Mouse (Mus musculus): ENCODE measurements around the gene Dnm2.

The Dnm2 gene

GRCm38 (mm10) chr9:21430724-21431123 is 6.0 kb downstream of the Dnm2 start:
- DNase-seq (ENCODE audit: low spot score) = no peak

GRCm38 (mm10) chr9:21432066-21432465 is 7.4 kb downstream of the Dnm2 start:
- DNase-seq (ENCODE audit: low spot score) = no peak

- DNase-seq (ENCODE audit: low spot score) = no peak
Observed at GRCm38 (mm10) chr9:21433766-21434165, 9.1 kb downstream of the Dnm2 start.

DNA sequence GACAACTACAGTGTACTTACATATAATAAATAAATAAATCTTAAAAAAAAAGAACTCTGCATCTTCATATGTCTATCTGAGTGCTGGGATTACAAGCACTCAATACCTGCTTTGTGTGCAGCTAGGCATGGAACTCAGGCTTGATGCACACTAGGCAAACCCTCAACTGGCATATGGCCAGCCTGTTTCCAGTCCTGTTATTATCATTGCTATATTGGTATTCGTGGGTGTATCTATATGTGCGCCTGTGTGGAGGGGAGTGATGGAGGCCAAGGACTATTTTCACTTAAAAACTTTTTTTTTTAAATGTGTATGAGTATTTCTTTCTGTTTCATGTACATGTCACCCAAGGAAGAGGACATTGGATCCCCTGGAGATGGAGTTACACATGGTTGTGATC is 9.7 kb downstream of the Dnm2 start:
- DNase-seq (ENCODE audit: low spot score) = no peak

GRCm38 (mm10) chr9:21435777-21436635 is 11.3 kb downstream of the Dnm2 start:
- DNase-seq (ENCODE audit: low spot score) = no peak

DNA sequence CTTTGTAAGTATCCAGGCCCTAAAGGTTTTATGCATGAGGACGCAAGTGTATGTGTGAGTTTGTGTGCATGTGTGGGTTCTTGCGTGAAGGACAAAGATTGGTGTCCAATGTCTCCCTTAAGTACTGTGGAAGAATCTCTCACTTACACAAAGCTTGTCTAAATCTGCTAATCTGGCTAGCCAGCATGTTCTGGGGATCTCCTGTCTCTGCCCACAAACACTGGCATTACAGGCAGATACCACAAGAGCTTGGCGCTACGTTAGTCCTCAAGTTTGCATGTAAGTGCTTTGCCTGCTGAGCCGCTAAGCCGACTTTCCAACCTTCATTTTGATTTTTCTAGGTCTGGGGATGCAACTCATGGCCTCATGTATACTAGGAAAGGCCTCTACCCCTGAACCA is 12.9 kb downstream of the Dnm2 start:
- DNase-seq (ENCODE audit: low spot score) = no peak

DNA sequence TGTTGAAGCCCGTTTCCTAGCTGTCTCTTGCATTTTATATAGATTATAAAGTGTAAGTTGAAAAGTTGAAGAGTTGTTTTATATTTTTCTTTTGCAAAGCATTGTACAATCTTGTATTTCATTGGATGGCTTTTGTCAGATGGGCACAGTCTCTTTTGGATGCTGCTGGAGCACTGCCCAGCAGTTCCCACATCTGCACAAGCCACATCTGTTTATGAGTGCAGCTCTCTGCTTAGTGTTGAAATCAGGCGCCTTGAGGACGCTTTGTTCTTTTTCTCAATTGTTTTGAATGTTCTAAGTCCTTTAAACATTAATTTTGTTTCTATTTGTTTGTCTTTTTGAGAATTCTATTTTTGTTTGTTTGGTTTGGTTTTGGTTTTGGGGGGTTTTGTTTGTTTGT is 13.5 kb downstream of the Dnm2 start:
- DNase-seq (ENCODE audit: low spot score) = peak; percentile 51

- DNase-seq (ENCODE audit: low spot score) = no peak
Observed at GRCm38 (mm10) chr9:21439456-21439855, 14.7 kb downstream of the Dnm2 start.

GRCm38 (mm10) chr9:21439914-21440313 is 15.2 kb downstream of the Dnm2 start:
- no peak for DNase-seq (ENCODE audit: low spot score)

- no peak for DNase-seq (ENCODE audit: low spot score)
Observed at GRCm38 (mm10) chr9:21440387-21440786, 15.7 kb downstream of the Dnm2 start.

GRCm38 (mm10) chr9:21443853-21444252 is 19.1 kb downstream of the Dnm2 start:
- DNase-seq (ENCODE audit: low spot score) = no peak

DNA sequence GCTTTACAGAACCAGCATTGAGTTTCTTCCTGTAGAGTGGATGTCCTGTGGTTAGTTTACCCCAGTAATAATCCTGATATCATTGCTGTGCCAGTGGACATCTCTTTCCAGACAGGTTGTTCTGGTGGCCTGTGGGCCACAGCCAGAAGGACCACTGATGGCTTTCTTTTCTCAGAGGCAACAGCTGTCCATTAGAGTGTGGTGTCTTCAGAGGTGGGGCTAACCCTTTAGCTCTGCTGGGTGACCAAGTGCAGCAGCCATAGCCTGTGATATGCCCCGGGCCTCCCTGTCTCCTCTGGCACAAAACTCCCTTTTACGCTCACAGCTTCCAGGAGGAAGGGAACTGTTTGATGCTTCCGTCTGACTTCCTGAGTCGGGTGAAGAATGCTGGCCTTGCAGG is 19.9 kb downstream of the Dnm2 start:
- no peak for DNase-seq (ENCODE audit: low spot score)

GRCm38 (mm10) chr9:21445081-21445744 is 20.5 kb downstream of the Dnm2 start:
- no peak for DNase-seq (ENCODE audit: low spot score)

DNA sequence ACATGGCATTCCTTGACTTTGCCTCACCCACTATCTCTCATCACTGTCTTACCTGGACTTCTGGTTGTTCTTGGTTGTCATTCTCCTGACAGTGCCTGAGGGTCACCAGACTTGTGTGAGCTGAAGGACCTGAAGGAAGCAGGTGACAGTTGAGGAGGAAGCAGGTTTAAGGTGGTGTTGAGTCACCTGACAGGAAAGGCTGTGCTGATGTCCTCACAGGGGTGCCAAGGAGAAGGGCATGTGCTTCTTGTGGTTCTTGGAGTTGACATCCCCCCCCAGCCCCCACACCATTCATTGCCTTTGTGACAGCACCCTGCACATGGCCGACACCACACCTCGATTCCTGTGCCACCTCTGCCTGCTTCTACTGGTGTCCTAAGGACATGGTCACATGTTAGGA is 23.1 kb downstream of the Dnm2 start:
- no peak for DNase-seq (ENCODE audit: low spot score)

DNA sequence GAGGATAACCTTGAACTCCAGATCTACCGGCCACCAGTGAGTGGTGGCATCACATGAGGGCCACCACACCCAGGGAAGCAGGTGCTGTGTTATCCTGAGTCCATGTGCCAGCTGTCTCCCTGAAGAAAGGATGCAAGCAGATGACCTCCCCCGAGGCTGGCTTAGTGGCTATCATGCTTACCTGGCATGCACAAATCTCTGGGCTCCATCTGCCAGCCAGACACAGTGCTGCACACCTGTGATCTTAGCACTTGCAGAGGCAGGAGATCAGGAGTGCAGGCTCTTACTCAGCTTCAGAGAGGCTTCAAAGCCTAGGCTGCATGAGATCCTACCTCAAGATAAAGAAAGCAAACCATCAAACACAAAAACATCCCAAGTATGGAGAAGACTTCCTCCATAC is 25.0 kb downstream of the Dnm2 start:
- no peak for DNase-seq (ENCODE audit: low spot score)

GRCm38 (mm10) chr9:21450270-21450669 is 25.6 kb downstream of the Dnm2 start:
- DNase-seq (ENCODE audit: low spot score) = no peak

DNA sequence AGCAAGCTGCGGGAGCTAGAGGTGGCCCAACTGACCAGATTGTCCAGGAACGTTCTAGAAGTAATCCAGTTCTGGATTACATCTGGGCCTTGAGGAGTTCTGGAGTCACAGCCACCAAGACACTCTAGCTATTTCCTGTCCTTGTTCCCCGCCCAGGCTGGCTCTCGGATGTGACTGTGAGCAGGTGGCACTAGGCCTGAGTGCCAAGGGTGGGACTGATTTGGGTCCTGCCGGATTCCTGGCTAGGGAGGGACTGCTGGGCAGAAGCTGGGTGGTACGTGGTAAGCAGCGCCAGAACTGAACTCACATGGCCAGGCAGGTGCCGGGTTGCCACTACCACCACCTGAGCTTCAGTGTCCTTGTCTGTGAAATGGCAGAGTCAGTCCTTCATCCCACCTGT is 26.7 kb downstream of the Dnm2 start:
- no peak for DNase-seq (ENCODE audit: low spot score)

DNA sequence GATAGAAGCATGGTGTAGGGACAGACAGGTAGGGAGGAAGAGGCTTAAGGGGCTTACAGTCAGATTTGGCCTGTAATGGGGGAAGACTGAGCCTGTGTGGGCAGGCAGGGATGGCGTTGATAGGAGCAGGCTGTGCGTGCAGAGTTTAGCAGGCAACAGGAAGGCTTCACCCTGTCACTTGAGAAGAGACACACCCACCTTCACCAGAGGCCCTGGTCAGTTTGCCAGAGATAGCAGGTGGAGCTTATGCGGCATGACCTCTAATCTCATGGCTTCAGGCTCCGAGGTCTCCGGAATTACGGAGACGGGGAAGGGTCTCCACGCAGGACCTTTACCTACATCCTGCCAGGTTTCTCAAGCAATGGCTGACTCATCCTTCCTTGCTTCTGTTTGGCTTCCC is 27.2 kb downstream of the Dnm2 start:
- no peak for DNase-seq (ENCODE audit: low spot score)

DNA sequence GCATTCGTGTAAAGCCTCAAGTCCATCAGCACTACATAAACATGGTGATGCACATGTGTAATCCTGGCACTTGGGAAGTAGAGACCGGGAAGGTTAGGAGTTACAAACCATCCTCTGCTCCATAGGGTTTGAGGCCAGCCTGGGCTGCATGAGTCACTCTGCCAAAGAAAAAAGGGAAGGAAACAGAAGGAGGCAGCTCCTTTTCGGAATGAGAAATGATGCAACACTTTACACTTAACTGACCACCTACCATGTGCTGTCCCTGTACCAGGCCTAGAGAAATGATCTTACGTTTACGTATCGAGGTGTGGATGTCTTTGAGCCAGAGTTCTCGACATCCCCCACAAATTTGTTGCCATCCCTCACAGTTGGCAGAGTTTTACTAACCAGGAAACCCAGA is 28.3 kb downstream of the Dnm2 start:
- no peak for DNase-seq (ENCODE audit: low spot score)

- DNase-seq (ENCODE audit: low spot score) = no peak
Observed at GRCm38 (mm10) chr9:21453459-21453858, 28.8 kb downstream of the Dnm2 start.

DNA sequence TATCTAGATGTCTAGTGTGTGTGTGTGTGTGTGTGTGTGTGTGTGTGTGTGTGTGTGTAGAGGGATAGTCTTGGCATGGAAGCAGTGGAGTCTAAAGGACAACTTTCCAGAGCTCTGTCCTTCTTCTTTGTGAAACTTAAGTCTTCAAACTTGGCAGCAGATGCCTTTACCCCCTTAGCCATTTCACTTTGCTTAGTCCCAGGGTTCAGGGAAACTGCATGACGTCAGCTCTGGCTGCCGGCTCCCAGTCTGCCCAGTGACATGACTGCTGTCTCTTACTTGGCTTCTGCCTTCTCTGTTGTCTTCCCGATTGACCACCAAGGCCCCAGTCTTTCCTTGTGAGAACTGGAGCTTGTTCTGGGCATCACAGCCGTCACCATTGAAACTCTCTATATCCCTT is 29.8 kb downstream of the Dnm2 start:
- DNase-seq (ENCODE audit: low spot score) = no peak

- no peak for DNase-seq (ENCODE audit: low spot score)
Observed at GRCm38 (mm10) chr9:21455103-21455770, 30.5 kb downstream of the Dnm2 start.

Measured in testis, postnatal 14 days (tissue).